Mouse (Mus musculus) hindbrain, embryonic 13.5 days (tissue): ENCODE measurements at regions not wholly inside any gene's neighbourhood (a gene's known extent, or its start where the extent isn't known, plus 50 kb on each side); places are given as distances from the start of the nearest gene placed in this dataset.
"Not testable (repeated sequence)": the region's sequence is repeated elsewhere in the genome, so short reads cannot be mapped to it uniquely, and the experiment has no call there.

Source experiments
- ATAC-seq: fragments of 200-750 bp; cut with Nextera tagmentation; 2 replicates; pipeline ENCODE4 v1.8.0; 2017; ENCODE audit warnings: moderate TSS enrichment; ENCODE audit not compliant: low FRiP score
- H3K27ac ChIP-seq: fragments of 300-500 bp; sonication (generic); 2 replicates; pipeline ENCODE4 v1.5.1; 2015; ENCODE audit warnings: inconsistent platforms, mild to moderate bottlenecking, moderate library complexity
- H3K27me3 ChIP-seq: fragments of 300-500 bp; sonication (generic); 2 replicates; pipeline ENCODE4 v1.6.1; 2015; ENCODE audit warnings: mild to moderate bottlenecking, inconsistent platforms
- H3K36me3 ChIP-seq: fragments of 300-500 bp; sonication (generic); 2 replicates; pipeline ENCODE4 v1.6.1; 2015; ENCODE audit warnings: mild to moderate bottlenecking, inconsistent platforms
- H3K4me1 ChIP-seq: fragments of 300-500 bp; sonication (generic); replicated peaks from 2 replicates; pipeline ENCODE4 v1.6.1; 2015; ENCODE audit warnings: inconsistent platforms
- H3K4me2 ChIP-seq: fragments of 300-500 bp; sonication (generic); 2 replicates; pipeline ENCODE4 v1.6.1; 2015; ENCODE audit warnings: inconsistent platforms, mild to moderate bottlenecking, moderate library complexity
- H3K4me3 ChIP-seq: fragments of 300-500 bp; sonication (generic); 2 replicates; pipeline ENCODE4 v1.5.1; 2015; ENCODE audit warnings: mild to moderate bottlenecking, inconsistent platforms
- H3K9ac ChIP-seq: fragments of 300-500 bp; sonication (generic); 2 replicates; pipeline ENCODE4 v1.6.1; 2015; ENCODE audit warnings: mild to moderate bottlenecking, inconsistent platforms
- H3K9me3 ChIP-seq: fragments of 300-500 bp; sonication (generic); 2 replicates; pipeline ENCODE4 v1.6.1; 2016; ENCODE audit warnings: inconsistent platforms
- WGBS: fragments of 180-500 bp; shearing (Covaris S2); methylation state at CpG from one replicate; pipeline ENCODE4 v1.1.7; 2015; 5-methylcytosine and 5-hydroxymethylcytosine counted together

- H3K4me3 ChIP-seq, result no peak overlapping the region
- no peak for ATAC-seq
- 92% methylated on average over 14 of the region's 14 CpGs for WGBS
- H3K9me3 ChIP-seq, result 0 out of 2 replicates have a peak, but pooled peaks cover 4% of the 10 kb centered on the region
- H3K9ac ChIP-seq, result no peak overlapping the region
- peaks cover 11% of the 10 kb centered on the region for H3K4me1 ChIP-seq
- H3K27ac ChIP-seq, result no peak overlapping the region
- no peaks in the 10 kb centered on the region for H3K27me3 ChIP-seq
- H3K4me2 ChIP-seq, result no peak overlapping the region
- H3K36me3 ChIP-seq, result no peaks in the 10 kb centered on the region
Measured at GRCm38 (mm10) chr1:88786066-88786465, 84.0 kb upstream of the Arl4c start.

GRCm38 (mm10) chr1:88790674-88791073 lies 88.7 kb upstream of the Arl4c start:
- H3K4me3 ChIP-seq, result no peak overlapping the region
- H3K4me1 ChIP-seq, result no peaks in the 10 kb centered on the region; the same call in 1 of the 2 replicates
- H3K27ac ChIP-seq, result no peak overlapping the region
- no peak for ATAC-seq
- no peaks in the 10 kb centered on the region for H3K36me3 ChIP-seq
- H3K4me2 ChIP-seq, result no peak overlapping the region
- H3K27me3 ChIP-seq, result no peaks in the 10 kb centered on the region
- H3K9ac ChIP-seq, result no peak overlapping the region
- 0 out of 2 replicates have a peak, but pooled peaks cover 4% of the 10 kb centered on the region for H3K9me3 ChIP-seq
- WGBS, result 80% methylated on average over 7 of the region's 7 CpGs

- Histone ChIP-seq H3K27ac (no peak overlapping the region), H3K4me3 (no peak overlapping the region), H3K4me2 (no peak overlapping the region), H3K9ac (no peak overlapping the region), H3K9me3 (no peaks in the 10 kb centered on the region), H3K4me1 (peaks cover 17% of the 10 kb centered on the region), H3K36me3 (no peaks in the 10 kb centered on the region), H3K27me3 (no peaks in the 10 kb centered on the region)
- 65% methylated on average over 10 of the region's 10 CpGs for WGBS
- ATAC-seq, result no peak
Measured at GRCm38 (mm10) chr1:88794926-88795325, 92.9 kb upstream of the Arl4c start.

DNA sequence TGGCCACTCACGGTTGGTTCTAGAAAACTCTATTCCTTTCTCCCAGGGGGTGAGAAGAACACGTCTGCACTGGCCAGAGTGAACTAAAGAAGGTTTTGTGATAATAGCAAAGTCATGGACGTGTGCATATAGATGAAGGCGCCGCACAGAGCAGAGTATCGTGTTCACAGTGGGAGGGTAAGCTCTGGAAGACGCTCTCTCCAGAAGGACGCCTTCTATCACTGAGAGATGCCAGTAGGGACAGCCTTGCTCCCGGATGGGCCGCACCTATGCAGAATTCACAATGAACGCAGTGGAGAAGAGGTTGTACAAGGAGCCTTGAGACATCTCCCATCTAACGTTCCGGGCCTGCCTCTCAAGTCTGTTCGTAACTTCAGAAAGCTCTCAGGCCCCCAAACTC lies 96.5 kb upstream of the Arl4c start:
- H3K9me3 ChIP-seq, result no peaks in the 10 kb centered on the region
- 72% methylated on average over 14 of the region's 14 CpGs for WGBS
- no peak overlapping the region for H3K9ac ChIP-seq
- no peak overlapping the region for H3K4me2 ChIP-seq
- no peak overlapping the region for H3K4me3 ChIP-seq
- peaks cover 24% of the 10 kb centered on the region for H3K4me1 ChIP-seq
- ATAC-seq, result no peak
- no peaks in the 10 kb centered on the region for H3K27me3 ChIP-seq
- no peak overlapping the region for H3K27ac ChIP-seq
- H3K36me3 ChIP-seq, result no peaks in the 10 kb centered on the region

DNA sequence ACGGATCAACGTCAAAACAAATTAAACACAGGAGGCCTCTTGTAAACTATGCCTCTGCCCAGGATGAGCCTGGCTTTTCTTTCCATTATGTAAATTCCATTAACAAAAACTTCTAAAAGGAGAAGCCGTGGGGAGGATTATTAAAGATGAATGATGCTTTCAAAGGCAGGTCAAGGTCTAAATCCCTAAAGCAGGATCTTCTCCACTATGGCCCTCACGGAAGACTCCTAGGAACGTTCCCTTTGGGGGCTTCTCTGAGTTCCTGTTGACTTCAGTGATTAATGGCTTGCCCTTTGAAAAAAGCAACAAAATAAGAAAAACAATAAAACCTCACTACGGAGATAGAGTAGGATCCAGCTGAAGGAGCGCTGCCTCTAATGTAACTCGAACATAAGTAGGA lies 96.9 kb upstream of the Arl4c start:
- Histone ChIP-seq H3K9me3 (no peaks in the 10 kb centered on the region), H3K4me1 (peaks cover 24% of the 10 kb centered on the region), H3K27me3 (no peaks in the 10 kb centered on the region), H3K4me3 (no peak overlapping the region), H3K36me3 (no peaks in the 10 kb centered on the region), H3K4me2 (no peak overlapping the region), H3K27ac (no peak overlapping the region), H3K9ac (no peak overlapping the region)
- 34% methylated on average over 8 of the region's 8 CpGs for WGBS
- ATAC-seq, result no peak

- Histone ChIP-seq H3K4me1 (peaks cover 24% of the 10 kb centered on the region), H3K9me3 (no peaks in the 10 kb centered on the region), H3K9ac (no peak overlapping the region), H3K36me3 (no peaks in the 10 kb centered on the region), H3K4me2 (no peak overlapping the region), H3K27ac (no peak overlapping the region), H3K27me3 (no peaks in the 10 kb centered on the region), H3K4me3 (no peak overlapping the region)
- WGBS, result 22% methylated on average over 7 of the region's 7 CpGs
- no peak for ATAC-seq
Measured at GRCm38 (mm10) chr1:88799343-88799742, 97.3 kb upstream of the Arl4c start.

GRCm38 (mm10) chr1:88799789-88800188 lies 97.8 kb upstream of the Arl4c start:
- Histone ChIP-seq H3K27me3 (no peaks in the 10 kb centered on the region), H3K36me3 (no peaks in the 10 kb centered on the region), H3K4me2 (no peak overlapping the region), H3K27ac (no peak overlapping the region), H3K4me1 (peaks cover 24% of the 10 kb centered on the region), H3K4me3 (no peak overlapping the region), H3K9ac (no peak overlapping the region), H3K9me3 (no peaks in the 10 kb centered on the region)
- no peak for ATAC-seq
- WGBS, result 24% methylated on average over 8 of the region's 8 CpGs

DNA sequence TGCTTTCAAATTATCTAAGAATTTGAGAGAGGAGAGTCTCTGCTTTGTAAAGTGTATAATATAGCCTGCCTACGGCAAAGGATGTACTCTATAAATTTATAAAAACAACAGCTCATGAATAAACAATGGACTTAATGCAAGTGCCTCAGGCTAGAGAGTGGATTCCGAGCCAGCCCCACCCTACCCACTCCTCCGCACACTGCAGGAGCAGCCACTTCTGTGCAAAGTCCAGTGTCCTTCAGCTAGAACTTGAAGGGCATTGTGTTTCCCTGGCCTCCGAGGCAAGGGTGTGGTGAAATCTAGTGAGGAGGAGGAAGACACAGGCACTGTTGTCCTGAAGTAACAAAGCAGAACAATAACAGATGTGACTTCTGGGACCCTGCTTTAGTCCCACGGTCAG lies 98.4 kb upstream of the Arl4c start:
- Histone ChIP-seq H3K36me3 (no peaks in the 10 kb centered on the region), H3K4me1 (peaks cover 24% of the 10 kb centered on the region), H3K27ac (no peak overlapping the region), H3K4me3 (no peak overlapping the region), H3K4me2 (no peak overlapping the region), H3K9me3 (no peaks in the 10 kb centered on the region), H3K9ac (no peak overlapping the region), H3K27me3 (no peaks in the 10 kb centered on the region)
- no peak for ATAC-seq
- 31% methylated on average over 5 of the region's 5 CpGs for WGBS

GRCm38 (mm10) chr1:88801151-88801550 lies 99.1 kb upstream of the Arl4c start:
- not testable (repeated sequence) for H3K9ac ChIP-seq, H3K27ac ChIP-seq, ATAC-seq

GRCm38 (mm10) chr1:88806960-88807359 lies 104.9 kb upstream of the Arl4c start:
- ATAC-seq, result no peak
- Histone ChIP-seq H3K9ac (no peak overlapping the region), H3K9me3 (no peaks in the 10 kb centered on the region), H3K4me3 (no peak overlapping the region), H3K36me3 (no peaks in the 10 kb centered on the region), H3K27me3 (no peaks in the 10 kb centered on the region), H3K4me2 (no peak overlapping the region), H3K4me1 (0 out of 2 replicates have a peak, but pooled peaks cover 4% of the 10 kb centered on the region), H3K27ac (no peak overlapping the region)
- 63% methylated on average over 6 of the region's 6 CpGs for WGBS

More at GRCm38 (mm10) chr1:88801151-88801550, 99.1 kb upstream of the Arl4c start:
- not testable (repeated sequence) for H3K9me3 ChIP-seq, H3K27me3 ChIP-seq, H3K4me3 ChIP-seq, H3K4me2 ChIP-seq, H3K36me3 ChIP-seq
- H3K4me1 ChIP-seq, result peaks cover 24% of the 10 kb centered on the region

GRCm38 (mm10) chr1:88807901-88808300 lies 105.9 kb upstream of the Arl4c start:
- H3K4me1 ChIP-seq, result peaks cover 8% of the 10 kb centered on the region
- H3K27me3 ChIP-seq, result no peaks in the 10 kb centered on the region
- H3K4me3 ChIP-seq, result no peak overlapping the region
- H3K9ac ChIP-seq, result no peak overlapping the region
- 91% methylated on average over 6 of the region's 6 CpGs for WGBS
- H3K36me3 ChIP-seq, result no peaks in the 10 kb centered on the region
- H3K4me2 ChIP-seq, result no peak overlapping the region
- H3K9me3 ChIP-seq, result no peaks in the 10 kb centered on the region
- ATAC-seq, result no peak
- H3K27ac ChIP-seq, result no peak overlapping the region

- Histone ChIP-seq H3K4me2 (no peak overlapping the region), H3K9me3 (no peaks in the 10 kb centered on the region), H3K27me3 (no peaks in the 10 kb centered on the region), H3K27ac (no peak overlapping the region), H3K4me3 (no peak overlapping the region), H3K36me3 (no peaks in the 10 kb centered on the region), H3K9ac (no peak overlapping the region), H3K4me1 (peaks cover 14% of the 10 kb centered on the region)
- ATAC-seq, result no peak
- WGBS, result 48% methylated on average over 3 of the region's 3 CpGs
Measured at GRCm38 (mm10) chr1:88808508-88808907, 106.5 kb upstream of the Arl4c start.

DNA sequence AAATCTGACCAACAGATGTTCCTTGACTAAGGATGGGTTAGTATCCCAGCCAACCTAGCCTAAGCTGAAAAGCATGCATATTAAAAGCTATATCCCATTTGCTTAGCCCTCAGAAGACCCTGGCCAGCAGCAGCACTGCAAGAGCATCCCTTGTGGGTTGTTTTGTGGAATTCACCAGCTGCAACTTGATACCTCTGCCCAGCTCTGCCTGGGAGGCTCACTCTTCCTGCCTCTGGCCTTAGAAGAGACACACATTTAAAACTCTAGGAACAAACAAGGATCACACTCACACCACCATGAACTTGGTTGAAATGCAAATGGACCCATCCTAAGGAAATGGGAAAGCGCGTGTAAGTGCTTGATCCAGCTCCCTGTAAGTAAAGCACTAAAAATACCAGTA lies 107.7 kb upstream of the Arl4c start:
- Histone ChIP-seq H3K9me3 (no peaks in the 10 kb centered on the region), H3K4me1 (peaks cover 17% of the 10 kb centered on the region), H3K9ac (no peak overlapping the region), H3K27me3 (no peaks in the 10 kb centered on the region), H3K4me2 (no peak overlapping the region), H3K4me3 (no peak overlapping the region), H3K36me3 (no peaks in the 10 kb centered on the region), H3K27ac (no peak overlapping the region)
- WGBS, result 52% methylated on average over 2 of the region's 2 CpGs
- no peak for ATAC-seq
